Mouse (Mus musculus) neural tube, embryonic 15.5 days (tissue): ENCODE results near the gene Mrm2. TPM values are rescaled to one million over a fixed set of nuclear protein-coding genes. Genes with fewer than 3 reads are reported as not detected.

Source experiments
- ATAC-seq: fragments of 200-750 bp; cut with Nextera tagmentation; 2 replicates; pipeline ENCODE4 v1.8.0; 2017; ENCODE audit warnings: mild to moderate bottlenecking, moderate TSS enrichment, moderate library complexity; ENCODE audit not compliant: low FRiP score
- H3K27ac ChIP-seq: fragments of 300-500 bp; sonication (generic); replicated peaks from 2 replicates; pipeline ENCODE4 v1.5.1; 2015; ENCODE audit warnings: mild to moderate bottlenecking, inconsistent platforms
- H3K27me3 ChIP-seq: fragments of 300-500 bp; sonication (generic); replicated peaks from 2 replicates; pipeline ENCODE4 v1.6.1; 2015; ENCODE audit warnings: inconsistent platforms
- H3K36me3 ChIP-seq: fragments of 300-500 bp; sonication (generic); 2 replicates; pipeline ENCODE4 v1.6.1; 2015; ENCODE audit warnings: inconsistent platforms
- H3K4me1 ChIP-seq: fragments of 300-500 bp; sonication (generic); 2 replicates; pipeline ENCODE4 v1.6.1; 2015; ENCODE audit warnings: inconsistent platforms
- H3K4me2 ChIP-seq: fragments of 300-500 bp; sonication (generic); 2 replicates; pipeline ENCODE4 v1.6.1; 2015; ENCODE audit warnings: inconsistent platforms, mild to moderate bottlenecking, moderate library complexity
- H3K4me3 ChIP-seq: fragments of 300-500 bp; sonication (generic); replicated peaks from 2 replicates; pipeline ENCODE4 v1.5.1; 2015; ENCODE audit warnings: mild to moderate bottlenecking, inconsistent platforms
- H3K9ac ChIP-seq: fragments of 300-500 bp; sonication (generic); replicated peaks from 2 replicates; pipeline ENCODE4 v1.6.1; 2015; ENCODE audit warnings: mild to moderate bottlenecking, inconsistent platforms
- H3K9me3 ChIP-seq: fragments of 300-500 bp; sonication (generic); replicated peaks from 2 replicates; pipeline ENCODE4 v1.6.1; 2016; ENCODE audit warnings: inconsistent platforms
- WGBS: fragments of 180-500 bp; shearing (Covaris S2); methylation state at CpG from one replicate; pipeline ENCODE4 v1.1.7; 2015; ENCODE audit warnings: mixed read lengths; 5-methylcytosine and 5-hydroxymethylcytosine counted together
- polyA plus RNA-seq: library from polyadenylated mRNA; unstranded; fragments of >200 nt; fragmentation: Nextera tagmentation; extraction: Ambion mirVana; gene quantifications from 2 replicates; pipeline ENCODE4 v1.2.1, GENCODE M21; 2015

The Mrm2 gene
- polyA plus RNA-seq, 1 experiment from 2014 or later = 22.3 TPM

GRCm38 (mm10) chr5:140289161-140289560 is 42.5 kb downstream of the Mrm2 start:
- Histone ChIP-seq H3K4me1 (peaks cover under 1% of the 10 kb centered on the region; the same call in 1 of the 2 replicates), H3K27ac (no peak overlapping the region), H3K4me2 (no peak overlapping the region), H3K36me3 (peaks cover 13% of the 10 kb centered on the region), H3K9me3 (no peaks in the 10 kb centered on the region), H3K9ac (no peak overlapping the region), H3K27me3 (no peaks in the 10 kb centered on the region), H3K4me3 (no peak overlapping the region)
- no peak for ATAC-seq
- 98% methylated on average over 2 of the region's 2 CpGs for WGBS

- Histone ChIP-seq H3K9me3 (no peaks in the 10 kb centered on the region), H3K36me3 (peaks cover 9% of the 10 kb centered on the region), H3K4me2 (no peak overlapping the region), H3K4me3 (no peak overlapping the region), H3K4me1 (peaks cover 2% of the 10 kb centered on the region; the same call in 1 of the 2 replicates), H3K27ac (no peak overlapping the region), H3K27me3 (no peaks in the 10 kb centered on the region), H3K9ac (no peak overlapping the region)
- WGBS = 74% methylated on average over 3 of the region's 3 CpGs
- no peak for ATAC-seq
These were observed 43.4 kb downstream of the Mrm2 start for GRCm38 (mm10) chr5:140288287-140288686.

GRCm38 (mm10) chr5:140284761-140285160 is 46.9 kb downstream of the Mrm2 start:
- peaks cover 15% of the 10 kb centered on the region for H3K4me1 ChIP-seq
- WGBS = 85% methylated on average over 2 of the region's 2 CpGs
- H3K4me3 ChIP-seq = no peak overlapping the region
- no peak overlapping the region for H3K27ac ChIP-seq
- ATAC-seq = no peak
- no peak overlapping the region for H3K9ac ChIP-seq
- H3K9me3 ChIP-seq = no peaks in the 10 kb centered on the region
- no peaks in the 10 kb centered on the region for H3K27me3 ChIP-seq
- no peak overlapping the region for H3K4me2 ChIP-seq
- H3K36me3 ChIP-seq = peaks cover 6% of the 10 kb centered on the region; the same call in 1 of the 2 replicates

- Histone ChIP-seq H3K27me3 (no peaks in the 10 kb centered on the region), H3K27ac (no peak overlapping the region), H3K9ac (no peak overlapping the region), H3K4me1 (peaks cover 16% of the 10 kb centered on the region), H3K9me3 (no peaks in the 10 kb centered on the region), H3K4me3 (no peak overlapping the region), H3K36me3 (peaks cover under 1% of the 10 kb centered on the region; the same call in 1 of the 2 replicates), H3K4me2 (no peak overlapping the region)
- no peak for ATAC-seq
- 88% methylated on average over 2 of the region's 2 CpGs for WGBS
These were observed 47.7 kb downstream of the Mrm2 start for GRCm38 (mm10) chr5:140284011-140284410.

- H3K27me3 ChIP-seq = no peaks in the 10 kb centered on the region
- H3K27ac ChIP-seq = no peak overlapping the region
- no peak overlapping the region for H3K9ac ChIP-seq
- no peak overlapping the region for H3K4me2 ChIP-seq
- 95% methylated on average over 3 of the region's 3 CpGs for WGBS
- H3K4me3 ChIP-seq = no peak overlapping the region
- ATAC-seq = no peak
- no peaks in the 10 kb centered on the region for H3K36me3 ChIP-seq
- H3K9me3 ChIP-seq = no peaks in the 10 kb centered on the region
- peaks cover 16% of the 10 kb centered on the region for H3K4me1 ChIP-seq
These were observed 48.8 kb downstream of the Mrm2 start for GRCm38 (mm10) chr5:140282900-140283299.

GRCm38 (mm10) chr5:140282376-140282775 is 49.3 kb downstream of the Mrm2 start:
- ATAC-seq = peak; percentile 24; the same call in 1 of the 2 replicates
- no peaks in the 10 kb centered on the region for H3K9me3 ChIP-seq
- H3K27me3 ChIP-seq = no peaks in the 10 kb centered on the region
- WGBS = 62% methylated on average over 8 of the region's 8 CpGs
- H3K4me1 ChIP-seq = peaks cover 16% of the 10 kb centered on the region
- H3K27ac ChIP-seq = peak overlapping the region; percentile 56; the same call in 1 of the 2 replicates
- no peaks in the 10 kb centered on the region for H3K36me3 ChIP-seq
- no peak overlapping the region for H3K4me3 ChIP-seq
- no peak overlapping the region for H3K4me2 ChIP-seq
- no peak overlapping the region for H3K9ac ChIP-seq

GRCm38 (mm10) chr5:140280205-140280604 is 51.5 kb downstream of the Mrm2 start:
- H3K4me3 ChIP-seq = no peak overlapping the region
- no peaks in the 10 kb centered on the region for H3K27me3 ChIP-seq
- no peaks in the 10 kb centered on the region for H3K36me3 ChIP-seq
- WGBS = 45% methylated on average over 9 of the region's 9 CpGs
- peaks cover 16% of the 10 kb centered on the region for H3K4me1 ChIP-seq
- no peaks in the 10 kb centered on the region for H3K9me3 ChIP-seq
- no peak for ATAC-seq
- no peak overlapping the region for H3K27ac ChIP-seq
- H3K4me2 ChIP-seq = no peak overlapping the region
- H3K9ac ChIP-seq = no peak overlapping the region

Other genes starting within 250 kb of the Mrm2 start
- 29.6 and 34.3 TPM in 2 replicates for gene Mad1l1, start 10.3 kb downstream of the Mrm2 start, polyA plus RNA-seq
- 29.3 and 35.7 TPM in 2 replicates for gene Nudt1, start 10.2 kb downstream of the Mrm2 start, polyA plus RNA-seq
- 30.0 and 36.7 TPM in 2 replicates for gene Snx8, start 57.4 kb upstream of the Mrm2 start, polyA plus RNA-seq
- 80.0 and 93.1 TPM in 2 replicates for gene Eif3b, start 87.4 kb upstream of the Mrm2 start, polyA plus RNA-seq
- gene Gm4869, start 113.7 kb upstream of the Mrm2 start, polyA plus RNA-seq = not detected in 2 replicates
- 30.6 and 31.2 TPM in 2 replicates for gene Chst12, start 173.7 kb upstream of the Mrm2 start, polyA plus RNA-seq
- gene Grifin, start 233.2 kb upstream of the Mrm2 start, polyA plus RNA-seq = 1.6 TPM in 1 of 2 replicates, not detected in the other